ENCODE assay signal across 9 mouse cellular contexts in the genomic region with DNA sequence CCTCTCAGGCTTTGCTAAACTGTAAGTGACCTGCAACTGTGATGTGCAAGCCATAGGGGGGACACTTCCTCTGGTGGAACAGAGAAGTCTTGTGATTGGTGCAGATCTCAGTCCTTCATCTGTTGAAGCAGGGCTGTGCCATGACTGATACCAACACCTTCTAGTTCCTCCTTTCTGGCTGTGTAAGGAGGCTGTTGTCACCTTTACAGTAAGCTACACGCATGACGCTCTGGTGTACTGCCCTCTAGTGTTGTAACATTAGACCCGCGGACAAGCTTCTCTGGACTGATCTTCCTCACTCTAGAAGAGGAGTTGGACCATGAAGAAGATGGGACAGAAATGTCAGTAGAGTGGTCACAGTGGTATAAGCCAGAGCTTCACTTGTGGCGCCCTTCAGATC. TPM values are rescaled to one million over a fixed set of nuclear protein-coding genes. Genes with fewer than 3 reads are reported as not detected.
DNase-seq lines count a peak whose midpoint lies in the region; ATAC-seq and TF ChIP-seq lines count a peak whose summit lies in the region.
"Had no signal": no experiment of that assay in that cellular context is flagged by ENCODE, and none has a peak within 500 bp of the region (broad histone marks: within the 10 kb centered on the region; RNA-seq: fewer than 3 reads in every experiment).

No protein-coding gene starts in this region.

- peak; percentile 42; the same call in 1 of the 2 replicates for ATAC-seq in liver, embryonic 12.5 days

- no peak overlapping the region for H3K4me2 ChIP-seq in liver, embryonic 12.5 days

- H3K27ac ChIP-seq in thymus, adult 2 months (ENCODE audit: control insufficient read depth, insufficient read depth, low read length), result no peak overlapping the region
- H3K27ac ChIP-seq in liver, embryonic 12.5 days, result no peak overlapping the region
- no peak overlapping the region for H3K27ac ChIP-seq in embryonic facial prominence, embryonic 10.5 days (replicated peaks)

- no peak for TF ChIP-seq POLR2A in thymus, adult 2 months (IDR thresholded peaks at IDR 0.05; ENCODE audit: control insufficient read depth, extremely low read depth, insufficient read depth, low read length, poor library complexity)

- 39% methylated on average over 5 of the region's 5 CpGs for WGBS in thymus, adult 2 months
- WGBS in liver, embryonic 12.5 days (ENCODE audit: insufficient replicate concordance), result 46% methylated on average over 5 of the region's 5 CpGs
- WGBS in embryonic facial prominence, embryonic 10.5 days, result 46% methylated on average over 5 of the region's 5 CpGs

- peak; percentile 24 for DNase-seq in embryo, embryonic 10 days (ENCODE audit: low spot score)
- no peak for DNase-seq in embryo, embryonic 11 days
- DNase-seq in thymus, adult 2 months, result peak; percentile 18
- DNase-seq in thymus, adult 18-20 months, result no peak
- DNase-seq in thymus, postnatal 4 days, result peak; percentile 32
- no peak for DNase-seq in embryonic facial prominence, embryonic 10.5 days (ENCODE audit: low spot score)
- DNase-seq in cerebellum, postnatal 4 days (ENCODE audit: low spot score in 2 of 2), result no peak

- peaks cover 4% of the 10 kb centered on the region for H3K4me1 ChIP-seq in thymus, adult 2 months (replicated peaks; ENCODE audit: control insufficient read depth, insufficient read depth, low read length)
- H3K4me1 ChIP-seq in liver, embryonic 12.5 days, result no peaks in the 10 kb centered on the region
- no peaks in the 10 kb centered on the region for H3K4me1 ChIP-seq in embryonic facial prominence, embryonic 10.5 days

- H3K4me3 ChIP-seq in thymus, adult 2 months (ENCODE audit: control insufficient read depth, insufficient read depth, low read length), result no peak overlapping the region
- no peak overlapping the region for H3K4me3 ChIP-seq in liver, embryonic 12.5 days
- H3K4me3 ChIP-seq in embryonic facial prominence, embryonic 10.5 days, result no peak overlapping the region
- H3K4me3 ChIP-seq: erythroblast, embryonic 14.5 days had no signal

- no peak overlapping the region for H3K9ac ChIP-seq in liver, embryonic 12.5 days

- H3K27me3 ChIP-seq in thymus, adult 2 months (ENCODE audit: control insufficient read depth, insufficient read depth, low read length), result no peaks in the 10 kb centered on the region
- no peaks in the 10 kb centered on the region for H3K27me3 ChIP-seq in liver, embryonic 12.5 days (replicated peaks)
- no peaks in the 10 kb centered on the region for H3K27me3 ChIP-seq in embryonic facial prominence, embryonic 10.5 days (replicated peaks; ENCODE audit: low read depth, poor library complexity, severe bottlenecking)

- H3K36me3 ChIP-seq in thymus, adult 2 months (ENCODE audit: control insufficient read depth, insufficient read depth, low read length), result no peaks in the 10 kb centered on the region
- H3K36me3 ChIP-seq in liver, embryonic 12.5 days, result no peaks in the 10 kb centered on the region
- H3K36me3 ChIP-seq in embryonic facial prominence, embryonic 10.5 days (replicated peaks), result no peaks in the 10 kb centered on the region

- no peaks in the 10 kb centered on the region for H3K9me3 ChIP-seq in liver, embryonic 12.5 days (replicated peaks)
- no peaks in the 10 kb centered on the region for H3K9me3 ChIP-seq in embryonic facial prominence, embryonic 10.5 days

- TF ChIP-seq CTCF in thymus, adult 2 months (IDR thresholded peaks at IDR 0.05; ENCODE audit: borderline replicate concordance, control insufficient read depth, extremely low read depth, insufficient read depth, low read length, poor library complexity), result no peak

RNA-seq across cellular contexts. Expression of a gene that starts 18.6 kb away (rescaled TPM):
- 1.6 and 1.9 TPM in 2 replicates for polyA plus RNA-seq in thymus, adult 2 months (2012; rRNA removed)
- polyA plus RNA-seq in liver, embryonic 12.5 days (2016; fragmentation: Nextera tagmentation; extraction: Ambion mirVana), result 27.2 and 32.2 TPM in 2 replicates
- 30.9 and 31.7 TPM in 2 replicates for polyA plus RNA-seq in embryonic facial prominence, embryonic 10.5 days (2016; fragmentation: Nextera tagmentation; extraction: Ambion mirVana)

Comparison
In these comparisons a context has a peak if more than half of its experiments do, and no peak if none do; other contexts are left out.
1. DNase-seq: peak in embryo, embryonic 10 days (single experiment), thymus, adult 2 months (single experiment) and thymus, postnatal 4 days (single experiment); none in embryo, embryonic 11 days (single experiment), thymus, adult 18-20 months (0 of 2), embryonic facial prominence, embryonic 10.5 days (single experiment) and cerebellum, postnatal 4 days (0 of 2).